Mouse (Mus musculus) frontal cortex, postnatal 25 days (tissue): ENCODE results near the gene Psmb9.

ENCODE experiments used
- DNase-seq, 2 experiments: peaks; one replicate each; pipeline ENCODE4 v3.0.0; 2022; ENCODE audit warnings: low spot score in 2 of 2

Psmb9 gene

GRCm38 (mm10) chr17:34205746-34206176, 18.2 kb upstream of the Psmb9 start:
- no peak for DNase-seq

GRCm38 (mm10) chr17:34205021-34205745, 17.6 kb upstream of the Psmb9 start:
- DNase-seq: no peak

- DNase-seq: peak; percentile 72 to 78
Measured at GRCm38 (mm10) chr17:34204303-34205010, 16.9 kb upstream of the Psmb9 start.

- no peak for DNase-seq
Measured at GRCm38 (mm10) chr17:34203444-34203843, 15.9 kb upstream of the Psmb9 start, which contains the start of gene Tap2. TSS of gene Tap2 (plus strand) at chr17:34203527.

- DNase-seq: no peak
Measured at GRCm38 (mm10) chr17:34202760-34203442, 15.3 kb upstream of the Psmb9 start.

GRCm38 (mm10) chr17:34201506-34202055, 14.0 kb upstream of the Psmb9 start:
- DNase-seq: no peak

GRCm38 (mm10) chr17:34200772-34201505, 13.4 kb upstream of the Psmb9 start:
- DNase-seq: no peak

GRCm38 (mm10) chr17:34200047-34200446, 12.5 kb upstream of the Psmb9 start:
- DNase-seq: no peak

GRCm38 (mm10) chr17:34199050-34199619, 11.6 kb upstream of the Psmb9 start:
- no peak for DNase-seq

GRCm38 (mm10) chr17:34198521-34198912, 11.0 kb upstream of the Psmb9 start:
- no peak for DNase-seq

GRCm38 (mm10) chr17:34197904-34198520, 10.4 kb upstream of the Psmb9 start:
- no peak for DNase-seq

- peak; percentile 65 to 70 for DNase-seq
Measured at GRCm38 (mm10) chr17:34196941-34197894, 9.7 kb upstream of the Psmb9 start, which contains the start of gene Psmb8. TSS of gene Psmb8 (plus strand) at chr17:34197721.

GRCm38 (mm10) chr17:34196491-34196890, 8.9 kb upstream of the Psmb9 start:
- DNase-seq: no peak

GRCm38 (mm10) chr17:34194723-34195122, 7.2 kb upstream of the Psmb9 start:
- DNase-seq: no peak

- no peak for DNase-seq
Measured at GRCm38 (mm10) chr17:34193468-34193867, 5.9 kb upstream of the Psmb9 start.

- DNase-seq: no peak
Measured at GRCm38 (mm10) chr17:34192852-34193251, 5.3 kb upstream of the Psmb9 start.

GRCm38 (mm10) chr17:34188986-34189385, 1.4 kb upstream of the Psmb9 start:
- no peak for DNase-seq

- DNase-seq: no peak
Measured at GRCm38 (mm10) chr17:34188010-34188409, 446 bp upstream of the Psmb9 start.

- no peak for DNase-seq
Measured at GRCm38 (mm10) chr17:34186885-34187260, 691 bp downstream of the Psmb9 start.

GRCm38 (mm10) chr17:34185526-34185925, 2.0 kb downstream of the Psmb9 start:
- no peak for DNase-seq
